Mouse (Mus musculus) ovary, postnatal 36 days (tissue): ENCODE measurements around the gene Rnf157.
"Not testable (repeated sequence)": the region's sequence is repeated elsewhere in the genome, so short reads cannot be mapped to it uniquely, and the experiment has no call there.

Experiments used
- DNase-seq: peaks from one replicate; pipeline ENCODE4 v3.0.0; 2022; ENCODE audit warnings: low spot score, mixed read lengths

Gene Rnf157

GRCm38 (mm10) chr11:116416196-116416943 is 3.5 kb upstream of the Rnf157 start:
- no peak for DNase-seq

- DNase-seq, result no peak
Observed at GRCm38 (mm10) chr11:116413631-116414022, 795 bp upstream of the Rnf157 start.

GRCm38 (mm10) chr11:116412028-116412827 is 604 bp downstream of the Rnf157 start:
- no peak for DNase-seq

GRCm38 (mm10) chr11:116411582-116411981 is 1.2 kb downstream of the Rnf157 start:
- DNase-seq, result no peak

GRCm38 (mm10) chr11:116410415-116410814 is 2.4 kb downstream of the Rnf157 start:
- not testable (repeated sequence) for DNase-seq

GRCm38 (mm10) chr11:116409008-116409407 is 3.8 kb downstream of the Rnf157 start:
- DNase-seq, result no peak

- DNase-seq, result no peak
Observed at GRCm38 (mm10) chr11:116406231-116406728, 6.6 kb downstream of the Rnf157 start.

GRCm38 (mm10) chr11:116405601-116406000 is 7.2 kb downstream of the Rnf157 start:
- no peak for DNase-seq

- no peak for DNase-seq
Observed at GRCm38 (mm10) chr11:116400560-116400959, 12.3 kb downstream of the Rnf157 start.

GRCm38 (mm10) chr11:116398348-116398677 is 14.5 kb downstream of the Rnf157 start:
- DNase-seq, result no peak

- DNase-seq, result no peak
Observed at GRCm38 (mm10) chr11:116397517-116398347, 15.1 kb downstream of the Rnf157 start.

- no peak for DNase-seq
Observed at GRCm38 (mm10) chr11:116396934-116397330, 15.9 kb downstream of the Rnf157 start.

- no peak for DNase-seq
Observed at GRCm38 (mm10) chr11:116396276-116396933, 16.4 kb downstream of the Rnf157 start.

GRCm38 (mm10) chr11:116394769-116395168 is 18.1 kb downstream of the Rnf157 start:
- no peak for DNase-seq

- no peak for DNase-seq
Observed at GRCm38 (mm10) chr11:116388841-116389480, 23.9 kb downstream of the Rnf157 start.

GRCm38 (mm10) chr11:116387086-116388071 is 25.5 kb downstream of the Rnf157 start:
- no peak for DNase-seq

- no peak for DNase-seq
Observed at GRCm38 (mm10) chr11:116385999-116386398, 26.8 kb downstream of the Rnf157 start.

GRCm38 (mm10) chr11:116384171-116384570 is 28.7 kb downstream of the Rnf157 start:
- no peak for DNase-seq

GRCm38 (mm10) chr11:116383070-116383469 is 29.8 kb downstream of the Rnf157 start:
- DNase-seq, result not testable (repeated sequence)

GRCm38 (mm10) chr11:116380767-116381166 is 32.1 kb downstream of the Rnf157 start:
- DNase-seq, result no peak
